Mouse (Mus musculus): Measurements from ENCODE around the gene Mpp1. TPM values are rescaled to one million over a fixed set of nuclear protein-coding genes. Genes with fewer than 3 reads are reported as not detected.
"Not testable (repeated sequence)": the region's sequence is repeated elsewhere in the genome, so short reads cannot be mapped to it uniquely, and the experiment has no call there.

The Mpp1 gene
- total RNA-seq (2021) = 10 to 100 TPM; 20.0 to 22.2 TPM

DNA sequence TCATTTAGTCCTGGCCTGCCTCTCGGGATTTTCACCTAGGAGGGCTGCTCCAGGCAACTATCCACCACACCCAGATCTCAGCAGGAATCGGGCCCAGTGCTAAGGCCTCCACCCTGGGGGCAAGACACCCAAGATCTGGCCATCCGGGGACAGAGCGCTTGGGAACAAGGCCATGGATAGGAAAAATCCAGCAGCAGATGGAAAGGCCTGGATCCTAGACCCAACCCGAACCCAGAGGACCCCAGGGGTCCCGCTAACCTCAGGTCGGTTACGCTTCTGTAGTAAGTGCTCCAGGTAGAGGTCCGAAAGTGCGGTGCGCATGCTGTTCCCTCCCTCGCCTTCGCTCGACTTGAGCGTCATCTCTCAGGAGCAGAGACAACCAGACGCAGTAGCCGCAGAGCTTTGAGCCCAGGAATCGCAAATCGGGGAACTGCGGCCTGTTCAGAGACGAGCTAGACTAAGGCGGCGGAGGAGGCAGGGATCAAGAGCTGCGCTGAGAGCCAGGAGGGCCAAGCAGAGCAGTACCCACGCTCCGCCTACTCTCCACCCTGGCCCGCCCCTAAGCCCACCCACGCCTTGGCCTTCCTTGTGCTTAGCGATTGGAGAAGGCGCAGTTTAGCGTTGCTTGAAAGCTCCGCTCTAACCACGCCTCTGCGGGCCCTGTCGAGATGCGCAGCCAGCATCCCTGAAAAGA is at the start of gene Mpp1:
Gene Mpp1 (minus strand): TSS at position 550 of the 694 bp plus-strand sequence.
- intact Hi-C loops (cut with DNase I) = no loop called here
- peak; percentile 80 to 81 for DNase-seq

DNA sequence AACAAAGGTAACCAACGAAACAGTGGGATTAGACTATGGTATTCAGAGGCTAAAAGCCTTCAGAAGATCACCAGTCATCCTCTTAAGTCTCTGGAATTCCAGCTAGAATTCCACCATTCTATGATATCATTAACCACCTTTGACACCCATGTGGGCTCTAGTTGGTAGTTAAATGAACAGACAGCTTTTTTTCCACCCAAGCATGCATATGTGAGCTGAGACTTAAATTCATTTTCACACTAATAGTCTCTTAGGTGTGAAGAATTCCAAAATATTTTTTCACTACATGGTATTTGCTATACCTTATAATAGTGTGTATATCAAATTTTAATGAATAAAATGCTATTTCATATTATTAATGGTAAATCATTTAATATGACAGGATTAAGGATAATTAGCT is 32.9 kb upstream of the Mpp1 start, which contains the start of gene Smim9:
Gene Smim9 (minus strand): TSS at position 101 of the 400 bp plus-strand sequence.
- intact Hi-C loops (cut with DNase I) = no loop called here

DNA sequence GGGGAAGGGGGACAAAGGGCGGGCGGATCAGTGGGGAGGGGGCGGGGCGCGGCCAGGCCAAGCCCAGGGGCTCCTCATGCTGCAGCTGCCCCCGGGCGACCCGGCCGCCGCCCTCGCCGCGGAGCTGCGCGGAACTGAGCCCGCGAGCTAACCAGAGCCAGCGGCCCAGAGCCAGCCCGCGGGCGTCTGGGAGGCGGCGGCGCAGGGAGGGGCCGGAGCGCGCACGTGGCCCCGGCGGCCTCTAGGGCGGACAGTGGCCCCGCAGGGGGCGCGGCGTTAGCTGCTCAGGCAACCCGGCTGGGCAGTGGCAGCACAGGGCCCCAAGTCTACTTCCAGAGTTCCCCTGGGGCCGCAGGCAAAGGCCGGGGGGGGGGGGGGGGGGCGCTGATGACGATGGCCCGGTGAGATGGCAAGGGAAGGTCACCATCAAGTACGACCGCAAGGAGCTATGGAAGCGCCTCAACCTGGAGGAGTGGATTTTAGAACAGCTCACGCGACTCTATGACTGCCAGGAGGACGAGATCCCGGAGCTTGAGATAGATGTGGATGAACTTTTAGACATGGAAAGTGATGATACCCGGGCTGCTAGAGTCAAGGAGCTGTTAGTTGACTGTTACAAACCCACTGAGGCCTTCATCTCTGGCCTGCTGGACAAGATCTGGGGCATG is 24.9 kb upstream of the Mpp1 start:
- intact Hi-C loops (cut with DNase I) = no loop called here
- DNase-seq = peak; percentile 21 to 39

More for the DNA sequence above, 32.9 kb upstream of the Mpp1 start, which contains the start of gene Smim9:
- DNase-seq = no peak

DNA sequence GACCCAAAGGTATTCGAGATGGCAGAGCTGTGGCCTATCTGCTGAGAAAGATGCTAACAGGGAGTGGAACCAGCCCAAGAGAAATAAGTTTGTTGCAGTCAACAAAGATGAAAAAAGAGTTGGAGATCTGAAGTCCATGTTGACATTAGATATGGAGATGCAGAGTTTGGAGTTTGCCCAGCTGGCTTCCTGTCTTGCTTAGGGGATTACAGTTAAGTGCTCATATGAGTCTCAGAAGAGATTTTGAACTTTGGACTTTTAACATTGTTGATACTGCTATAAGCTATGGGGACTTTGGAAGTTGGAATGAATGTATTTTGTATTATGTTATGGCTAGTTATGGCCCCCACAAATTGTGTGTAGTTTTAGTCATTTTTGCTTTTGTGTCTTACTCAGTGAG is 21.4 kb upstream of the Mpp1 start:
- DNase-seq = no peak
- intact Hi-C loops (cut with DNase I) = no loop called here

DNA sequence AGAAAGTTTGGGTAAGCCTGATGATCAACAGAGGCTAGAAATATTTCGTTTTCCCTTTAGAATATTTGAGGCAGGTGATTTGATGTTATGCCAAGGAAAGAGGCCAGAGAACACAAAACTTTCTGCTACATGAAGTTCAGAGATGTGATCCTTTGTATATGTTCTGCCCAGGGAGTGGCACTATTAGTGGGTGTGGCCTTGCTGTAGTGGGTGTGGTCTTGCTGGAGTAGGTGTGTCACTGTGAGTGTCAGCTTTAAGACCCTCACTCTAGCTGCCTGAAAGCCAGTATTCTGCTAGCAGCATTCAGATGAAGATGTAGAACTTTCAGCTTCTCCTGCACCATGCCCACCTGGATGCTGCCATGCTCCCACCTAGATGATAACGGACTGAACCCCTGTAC is 19.5 kb upstream of the Mpp1 start:
- intact Hi-C loops (cut with DNase I) = no loop called here
- no peak for DNase-seq

DNA sequence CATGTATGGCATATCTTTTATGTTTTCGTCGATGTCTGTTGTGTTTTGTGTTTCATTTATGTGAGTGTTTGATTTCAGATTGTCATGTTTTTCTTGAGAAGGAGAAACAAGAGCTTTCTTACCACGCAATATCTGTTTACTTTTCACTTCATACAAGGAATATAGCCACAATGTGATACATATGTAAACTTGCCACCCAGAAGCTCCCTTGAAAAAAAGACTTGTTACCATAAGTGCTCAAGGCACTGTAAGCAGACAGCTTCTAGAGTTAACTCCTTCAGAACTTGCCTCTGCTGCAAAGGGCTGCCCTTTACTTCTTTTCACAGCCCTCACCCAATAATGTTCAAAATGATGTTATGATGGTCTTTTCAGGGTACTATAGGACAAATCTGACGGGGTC is 17.6 kb upstream of the Mpp1 start:
- no peak for DNase-seq
- intact Hi-C loops (cut with DNase I) = no loop called here

DNA sequence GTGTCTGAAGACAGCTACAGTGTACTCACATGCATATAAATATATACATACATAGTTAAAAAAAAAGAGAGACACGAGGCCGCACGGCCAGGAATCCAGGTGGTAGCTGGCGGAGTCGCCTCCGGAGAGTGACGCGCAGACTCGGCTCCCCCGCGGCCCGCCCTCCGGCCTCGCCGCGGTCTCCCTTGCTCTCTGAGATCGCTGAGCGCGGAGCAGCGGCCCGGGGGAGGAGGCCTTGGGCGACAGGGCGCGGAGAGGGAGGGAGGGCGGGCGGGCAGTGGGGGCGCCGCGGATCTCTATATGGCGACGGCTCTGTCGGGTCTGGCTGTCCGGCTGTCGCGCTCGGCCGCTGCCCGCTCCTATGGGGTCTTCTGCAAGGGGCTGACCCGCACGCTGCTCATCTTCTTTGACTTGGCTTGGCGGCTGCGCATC is 12.3 kb upstream of the Mpp1 start:
- DNase-seq = peak in 1 of 2 experiments; percentile 9
- intact Hi-C loops (cut with DNase I) = not testable (repeated sequence)

DNA sequence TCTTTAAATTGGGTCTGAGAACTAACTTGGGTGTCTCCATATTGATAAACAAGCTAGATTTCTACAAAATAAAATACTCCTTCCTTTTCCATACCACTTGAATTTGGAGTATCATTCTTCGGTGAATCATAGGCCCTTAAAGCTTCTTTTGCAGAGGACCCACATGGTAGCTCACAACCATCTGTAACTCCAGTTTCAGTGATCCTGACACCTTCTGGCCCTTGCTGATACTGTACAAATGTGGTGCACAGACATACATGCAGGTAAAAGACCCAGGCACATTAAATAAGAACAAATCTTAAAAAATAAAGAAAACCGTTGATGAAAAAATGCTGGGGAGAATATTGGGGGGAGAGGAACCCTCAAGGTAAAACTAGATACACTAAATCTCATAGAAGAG is 7.4 kb upstream of the Mpp1 start:
- intact Hi-C loops (cut with DNase I) = no loop called here
- no peak for DNase-seq

DNA sequence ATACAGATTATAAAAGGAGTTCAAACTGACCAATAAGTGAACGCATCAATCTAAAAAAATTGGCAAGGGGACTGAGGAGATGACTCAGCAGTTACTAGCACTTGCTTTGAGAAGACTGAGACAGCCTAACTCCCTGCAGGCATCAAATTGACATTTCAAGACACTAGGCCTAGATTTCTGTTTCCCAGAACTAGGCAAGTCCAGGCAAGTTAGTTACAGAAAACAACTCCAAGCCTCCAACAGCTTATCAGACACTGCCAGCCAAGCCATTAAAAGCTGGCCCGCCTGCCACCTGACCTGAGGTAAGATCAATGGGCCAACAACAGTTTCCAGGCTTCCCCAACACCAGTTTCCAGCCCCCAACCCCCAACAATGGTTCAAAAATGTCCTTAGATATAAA is 6.9 kb upstream of the Mpp1 start:
- no peak for DNase-seq
- intact Hi-C loops (cut with DNase I) = no loop called here

DNA sequence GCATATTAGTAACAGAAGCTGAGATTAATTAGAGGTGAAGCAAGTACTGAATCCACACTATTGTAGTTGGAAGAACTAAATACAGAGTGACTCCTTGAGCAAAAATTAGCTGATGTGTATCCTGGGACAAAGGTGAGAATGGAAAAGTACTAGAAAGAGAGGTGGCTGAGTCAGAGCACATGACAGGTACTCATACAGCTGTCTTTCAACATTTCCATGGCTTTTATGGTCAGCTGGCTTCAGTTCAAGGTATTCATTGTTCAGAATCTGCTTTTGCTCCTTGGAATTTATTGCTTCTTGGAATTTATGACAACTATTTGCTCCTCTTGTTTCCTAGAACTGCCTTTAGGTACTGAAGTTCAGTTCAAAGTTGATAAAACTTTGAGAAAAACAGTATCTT is 6.1 kb upstream of the Mpp1 start:
- no peak for DNase-seq
- intact Hi-C loops (cut with DNase I) = no loop called here

DNA sequence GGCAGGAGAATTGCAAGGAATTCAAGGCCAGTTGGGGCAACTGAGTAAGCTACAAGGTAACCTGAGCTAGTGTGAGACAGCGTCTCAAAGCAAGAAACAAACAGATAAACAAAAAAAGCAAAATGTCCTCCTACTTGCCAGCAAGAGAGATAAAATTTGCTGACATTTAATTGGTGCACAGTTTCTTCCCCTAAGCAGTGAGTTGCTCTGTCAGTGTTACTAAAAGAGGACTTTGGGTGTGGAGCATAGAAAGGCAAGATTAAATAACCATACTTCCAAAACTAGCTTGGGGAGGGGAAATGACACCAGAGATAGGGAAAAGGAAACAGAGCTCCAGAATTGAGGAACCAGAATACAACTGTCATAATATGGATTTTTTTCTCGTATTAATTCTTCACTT is 1.3 kb downstream of the Mpp1 start:
- DNase-seq = no peak
- intact Hi-C loops (cut with DNase I) = loop anchor here (2.0 kb wide), 1 partner anchor 33 kb away; no protein-coding TSS in a partner anchor

DNA sequence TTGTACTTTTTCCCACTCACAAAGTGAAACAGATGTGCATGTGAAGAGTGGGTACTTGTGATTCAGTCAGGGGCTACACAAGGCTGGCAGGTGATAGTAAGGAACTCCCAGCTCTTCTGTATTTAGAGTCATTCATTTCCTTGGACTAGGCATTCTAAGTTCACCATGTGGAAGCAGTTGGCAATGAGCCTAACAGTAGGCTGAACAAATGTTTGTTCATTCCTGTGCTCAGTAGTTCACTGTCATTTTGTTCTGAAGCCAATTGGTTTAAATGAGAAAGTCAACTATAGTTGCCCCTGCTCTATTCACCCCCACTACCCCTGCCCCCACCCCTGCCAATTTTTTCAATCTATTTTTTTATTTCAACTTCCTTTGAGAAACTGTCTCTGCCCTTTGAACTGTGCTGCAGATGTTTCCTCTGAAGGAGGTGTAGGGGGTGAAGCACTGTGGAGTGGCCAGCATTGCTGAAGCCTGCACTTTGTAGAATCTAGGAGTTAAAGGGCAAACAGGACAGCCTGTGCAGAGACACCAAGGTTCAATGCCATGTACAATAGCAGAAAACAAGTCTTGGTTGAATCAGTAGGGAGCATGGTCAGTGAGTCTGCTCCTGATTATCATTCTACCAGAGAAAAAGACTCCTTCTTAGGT is 2.4 kb downstream of the Mpp1 start:
- peak; percentile 15 to 17 for DNase-seq
- intact Hi-C loops (cut with DNase I) = loop anchor here (2.0 kb wide), 1 partner anchor 32 kb away; no protein-coding TSS in a partner anchor

DNA sequence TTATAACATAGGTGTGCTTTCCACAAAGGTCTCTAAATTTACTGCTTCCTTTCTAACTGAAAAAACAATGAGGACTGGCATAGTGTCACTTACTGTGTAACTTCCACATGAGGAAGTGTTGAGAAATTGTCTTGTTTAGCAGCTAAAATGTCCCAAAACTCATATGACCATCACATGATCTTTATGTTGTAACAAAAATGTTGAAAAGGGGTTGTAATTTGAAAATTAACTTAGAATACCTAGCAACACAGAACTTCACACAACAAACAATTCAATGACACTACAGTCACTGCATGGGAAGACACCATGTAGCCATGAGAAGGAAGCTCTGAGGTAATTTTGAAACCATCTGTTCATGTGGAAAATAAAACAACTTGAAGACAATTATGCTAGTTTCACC is 3.9 kb downstream of the Mpp1 start:
- intact Hi-C loops (cut with DNase I) = no loop called here
- DNase-seq = no peak

DNA sequence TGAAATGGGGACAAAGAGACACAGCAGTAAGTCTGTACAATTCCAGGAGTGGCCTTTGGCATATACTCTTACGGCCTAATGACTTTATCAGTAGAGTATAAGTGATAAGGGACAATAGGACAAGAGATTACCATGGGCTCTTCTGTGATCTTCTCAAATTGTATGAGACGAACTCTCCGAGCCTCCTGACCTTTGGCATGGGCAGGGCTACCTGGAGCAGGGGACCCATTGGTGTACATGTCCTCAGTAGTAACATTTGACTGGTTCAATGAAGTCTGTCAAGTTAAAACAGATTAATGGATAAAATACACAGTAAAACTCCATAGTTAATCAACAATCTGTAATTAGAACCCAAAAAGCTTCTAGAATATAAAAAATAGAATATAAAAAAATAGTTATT is 5.2 kb downstream of the Mpp1 start:
- intact Hi-C loops (cut with DNase I) = no loop called here

DNA sequence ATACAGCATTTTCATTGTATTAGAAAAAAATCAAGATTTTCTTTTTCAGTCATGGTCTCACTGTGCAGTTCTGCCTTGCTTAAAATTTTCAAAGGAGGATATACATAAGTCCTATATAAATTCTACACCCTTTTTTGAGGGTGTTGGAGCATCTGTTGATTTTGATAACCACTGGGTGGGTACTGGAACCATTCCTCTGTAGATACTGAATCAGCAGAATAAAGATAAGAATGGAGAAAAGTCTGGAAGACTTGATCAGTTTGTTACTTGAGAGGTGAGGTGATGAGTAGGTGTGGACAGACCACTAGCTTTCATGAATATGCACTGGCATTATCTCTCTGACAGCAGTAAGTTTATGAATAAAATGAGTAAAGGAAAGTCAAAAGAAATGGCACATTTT is 15.3 kb downstream of the Mpp1 start:
- DNase-seq = no peak
- intact Hi-C loops (cut with DNase I) = no loop called here

More for the DNA sequence above, 5.2 kb downstream of the Mpp1 start:
- no peak for DNase-seq

DNA sequence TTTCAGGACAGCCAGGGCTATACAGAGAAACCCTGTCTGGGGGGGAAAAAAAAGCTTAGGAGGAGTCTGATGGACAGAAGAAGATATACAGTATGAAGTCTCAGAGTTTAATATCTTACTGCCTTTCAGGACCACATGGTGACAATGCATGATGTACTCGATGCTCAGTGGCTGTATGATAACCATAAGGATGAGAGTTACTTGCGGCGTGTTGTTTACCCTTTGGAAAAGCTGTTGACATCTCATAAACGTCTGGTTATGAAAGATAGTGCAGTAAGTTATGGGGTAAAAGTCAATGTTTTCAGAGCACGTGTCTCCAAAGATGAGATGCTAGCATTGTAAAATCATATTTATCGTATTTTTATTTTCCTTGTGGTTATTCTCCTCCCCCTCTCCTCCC is 28.5 kb downstream of the Mpp1 start:
- DNase-seq = no peak
- intact Hi-C loops (cut with DNase I) = loop anchor here (10.0 kb wide), 1 partner anchor 423 kb away; no protein-coding TSS in a partner anchor

DNA sequence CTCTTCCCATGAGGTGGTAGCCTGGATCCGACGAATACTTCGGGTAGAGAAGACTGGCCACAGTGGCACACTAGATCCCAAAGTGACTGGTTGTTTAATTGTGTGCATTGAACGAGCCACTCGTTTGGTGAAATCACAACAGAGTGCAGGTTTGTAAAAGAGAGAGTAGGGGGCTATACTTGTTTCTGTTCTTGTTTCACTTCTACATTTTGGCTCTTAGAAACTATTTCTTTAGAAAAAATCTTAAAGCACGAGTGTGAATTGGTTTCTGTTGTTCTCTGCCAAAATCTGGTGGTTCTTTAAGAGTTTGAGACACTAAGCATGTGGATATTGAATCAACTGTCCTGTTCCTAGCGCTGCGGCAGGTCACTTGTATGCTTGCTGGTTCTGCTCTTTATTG is 32.0 kb downstream of the Mpp1 start:
- intact Hi-C loops (cut with DNase I) = no loop called here

DNA sequence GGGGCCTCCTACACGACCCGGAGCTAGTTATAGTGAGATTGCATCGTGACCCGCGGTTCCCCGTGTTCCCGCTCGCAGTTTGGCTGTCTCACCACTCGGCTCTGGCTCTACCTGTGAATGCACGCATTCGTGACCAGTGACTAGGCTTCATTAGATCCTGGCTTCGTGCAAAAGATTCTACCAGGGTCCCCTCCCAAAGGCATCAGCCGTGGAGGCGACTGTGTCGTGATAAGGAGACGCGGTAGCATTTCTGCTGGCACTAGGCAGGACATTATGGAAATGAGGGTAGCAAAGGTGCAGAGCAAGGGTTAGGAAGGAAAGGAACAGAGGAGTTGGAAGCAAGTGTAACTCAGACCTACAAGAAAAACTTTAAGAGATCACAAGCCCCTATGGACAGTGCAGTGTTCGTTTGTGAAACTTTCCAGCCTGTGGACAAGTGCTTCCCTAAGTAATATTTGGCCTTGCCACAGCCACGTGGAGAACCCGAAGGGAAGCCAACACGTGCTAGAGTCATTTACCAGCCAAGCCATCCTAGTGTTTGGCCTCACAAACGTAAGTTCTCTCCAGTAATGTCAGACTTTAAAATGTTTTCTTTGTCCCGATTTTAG is 34.5 kb downstream of the Mpp1 start:
- DNase-seq = peak; percentile 18

More for the DNA sequence above, 32.0 kb downstream of the Mpp1 start:
- no peak for DNase-seq

DNA sequence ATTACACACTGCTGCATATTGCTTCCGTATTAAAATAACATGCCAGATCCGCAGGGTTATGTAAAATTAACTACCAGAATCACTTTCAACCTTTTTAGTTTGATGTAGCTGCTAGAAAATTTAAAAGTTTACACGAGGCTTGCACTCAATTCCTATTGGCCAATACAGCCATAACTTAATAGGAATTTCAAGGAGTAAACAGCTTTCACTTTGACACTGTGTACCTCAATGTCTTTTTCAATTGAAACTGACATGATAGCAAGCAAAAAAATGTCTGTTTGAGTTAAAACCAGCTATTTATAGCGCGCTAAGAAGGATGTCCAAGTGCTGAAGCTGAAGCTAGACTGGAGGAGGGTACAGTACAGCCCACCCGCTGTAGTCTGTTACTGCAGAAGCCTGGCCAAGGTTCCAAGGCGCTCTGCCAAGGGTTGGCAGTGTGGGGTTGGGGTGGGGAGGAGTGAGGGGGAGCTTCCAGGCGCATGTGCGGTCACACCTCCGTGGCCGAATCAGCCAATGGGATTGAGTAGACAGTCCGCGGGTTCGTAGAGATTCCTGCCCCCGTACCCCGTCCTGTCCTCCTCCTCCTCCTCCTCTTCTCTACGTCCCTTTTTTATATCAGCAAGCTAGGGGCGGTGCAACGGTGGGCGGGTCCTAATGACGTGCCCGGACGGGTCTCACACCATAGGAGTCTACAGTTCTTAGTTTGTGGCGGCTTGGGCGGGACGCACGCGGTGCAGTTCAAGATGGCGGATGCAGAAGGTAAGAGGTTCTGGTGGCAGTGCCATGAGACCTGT is 35.2 kb downstream of the Mpp1 start, which contains the start of gene Dkc1:
Gene Dkc1 (plus strand): TSS at position 486 of the 794 bp plus-strand sequence.
- intact Hi-C loops (cut with DNase I) = loop anchor here (1.0 to 2.0 kb wide), 2 partner anchors 33 to 48 kb away; no protein-coding TSS in a partner anchor
- DNase-seq = peak; percentile 91 to 92

More for the DNA sequence above, 34.5 kb downstream of the Mpp1 start:
- intact Hi-C loops (cut with DNase I) = loop anchor here (2.0 kb wide), 1 partner anchor 33 kb away; no protein-coding TSS in a partner anchor

DNA sequence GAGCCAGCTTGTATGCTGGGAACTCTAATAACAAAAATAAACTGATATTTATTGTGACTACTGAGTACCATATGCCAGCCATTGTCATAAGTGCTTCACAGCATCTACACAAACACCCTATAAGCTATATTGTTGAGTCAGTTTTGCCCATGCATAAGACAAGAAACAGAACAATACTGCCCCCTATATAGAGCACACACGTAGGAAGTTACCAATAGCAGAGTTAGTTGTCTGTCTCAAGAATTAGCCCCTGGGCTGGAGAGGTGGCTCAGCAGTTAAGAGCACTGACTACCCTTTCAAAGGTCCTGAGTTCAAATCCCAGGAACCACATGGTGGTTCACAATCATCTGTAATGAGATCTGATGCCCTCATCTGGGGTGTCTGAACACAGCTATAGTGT is 45.2 kb downstream of the Mpp1 start:
- intact Hi-C loops (cut with DNase I) = no loop called here
- no peak for DNase-seq
